Mouse (Mus musculus) ovary, postnatal 10 days (tissue): ENCODE results near the gene Nek5.
A peak's percentile ranks its signal among the peaks of the same experiment; 100 is the strongest.
"Not testable (repeated sequence)": the region's sequence is repeated elsewhere in the genome, so short reads cannot be mapped to it uniquely, and the experiment has no call there.

Experiments used
- DNase-seq: peaks from one replicate; pipeline ENCODE4 v3.0.0; 2022; ENCODE audit warnings: low spot score

Gene Nek5

GRCm38 (mm10) chr8:22124220-22125152, at the start of gene Nek5:
Gene Nek5 (minus strand): TSS chr8:22125053.
- peak; percentile 9 for DNase-seq

- no peak for DNase-seq
These were observed 44.3 kb upstream of the Nek5 start for GRCm38 (mm10) chr8:22169167-22169566.

- peak; percentile 47 for DNase-seq
These were observed 41.3 kb upstream of the Nek5 start, which contains the start of gene Nek3 for GRCm38 (mm10) chr8:22166080-22166603. Gene Nek3 (minus strand): TSS chr8:22166435.

GRCm38 (mm10) chr8:22165251-22166079, 40.6 kb upstream of the Nek5 start:
- DNase-seq = no peak

GRCm38 (mm10) chr8:22164431-22164830, 39.6 kb upstream of the Nek5 start:
- DNase-seq = no peak

- DNase-seq = no peak
These were observed 37.4 kb upstream of the Nek5 start for GRCm38 (mm10) chr8:22162206-22162605.

GRCm38 (mm10) chr8:22150345-22150663, 25.5 kb upstream of the Nek5 start:
- DNase-seq = no peak

GRCm38 (mm10) chr8:22149643-22150344, 24.9 kb upstream of the Nek5 start:
- no peak for DNase-seq

GRCm38 (mm10) chr8:22148367-22148740, 23.5 kb upstream of the Nek5 start:
- DNase-seq = no peak

GRCm38 (mm10) chr8:22147706-22148366, 23.0 kb upstream of the Nek5 start:
- DNase-seq = no peak

- DNase-seq = no peak
These were observed 21.0 kb upstream of the Nek5 start for GRCm38 (mm10) chr8:22145831-22146230.

GRCm38 (mm10) chr8:22143764-22144491, 19.1 kb upstream of the Nek5 start:
- no peak for DNase-seq

- DNase-seq = no peak
These were observed 17.7 kb upstream of the Nek5 start for GRCm38 (mm10) chr8:22142592-22142991.

- no peak for DNase-seq
These were observed 17.1 kb upstream of the Nek5 start for GRCm38 (mm10) chr8:22141836-22142385.

- DNase-seq = not testable (repeated sequence)
These were observed 11.6 kb upstream of the Nek5 start for GRCm38 (mm10) chr8:22136462-22136861.

- no peak for DNase-seq
These were observed 9.9 kb upstream of the Nek5 start for GRCm38 (mm10) chr8:22134750-22135135.

- no peak for DNase-seq
These were observed 9.4 kb upstream of the Nek5 start for GRCm38 (mm10) chr8:22134078-22134749.

- DNase-seq = no peak
These were observed 7.2 kb upstream of the Nek5 start for GRCm38 (mm10) chr8:22132062-22132461.

GRCm38 (mm10) chr8:22107020-22107419, 17.8 kb downstream of the Nek5 start:
- no peak for DNase-seq

- no peak for DNase-seq
These were observed 33.3 kb downstream of the Nek5 start for GRCm38 (mm10) chr8:22091568-22091967.
